Mouse (Mus musculus) heart, adult 11 months (tissue): ENCODE results near the gene Slc7a6.
A peak's percentile ranks its signal among the peaks of the same experiment; 100 is the strongest.
"Not testable (repeated sequence)": the region's sequence is repeated elsewhere in the genome, so short reads cannot be mapped to it uniquely, and the experiment has no call there.

ENCODE experiments used
- DNase-seq: peaks from one replicate; pipeline ENCODE4 v3.0.0; 2022

Gene Slc7a6

GRCm38 (mm10) chr8:106191639-106192038 lies 23.0 kb downstream of the Slc7a6 start:
- DNase-seq = no peak

- no peak for DNase-seq
These were observed 24.5 kb downstream of the Slc7a6 start for GRCm38 (mm10) chr8:106193162-106193561.

DNA sequence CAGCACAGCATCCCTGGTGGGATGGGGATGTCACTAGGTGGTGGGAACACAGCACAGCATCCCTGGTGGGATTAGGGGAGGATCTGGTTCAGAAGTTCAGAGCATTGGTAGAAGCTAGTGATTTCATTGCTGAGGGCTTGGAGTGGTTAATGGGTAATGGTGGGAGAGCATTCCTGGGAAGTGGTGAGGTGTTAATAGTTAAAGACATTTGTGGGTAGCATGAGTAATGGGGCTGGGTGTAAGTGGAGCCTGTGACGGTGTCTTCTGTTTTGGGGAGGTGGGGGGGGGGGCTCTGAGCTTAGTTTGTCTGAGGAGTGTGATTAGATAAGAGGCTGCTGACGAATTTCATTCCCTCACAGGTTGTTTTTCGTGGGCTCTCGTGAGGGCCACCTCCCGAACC lies 25.4 kb downstream of the Slc7a6 start:
- no peak for DNase-seq

- DNase-seq = no peak
These were observed 30.1 kb downstream of the Slc7a6 start for GRCm38 (mm10) chr8:106198741-106199140.

- not testable (repeated sequence) for DNase-seq
These were observed 30.9 kb downstream of the Slc7a6 start for GRCm38 (mm10) chr8:106199596-106199995.

GRCm38 (mm10) chr8:106210035-106210731 lies 41.5 kb downstream of the Slc7a6 start:
- DNase-seq = no peak

- peak; percentile 99 for DNase-seq
These were observed 42.2 kb downstream of the Slc7a6 start, which contains the start of the genes Slc7a6os and Prmt7 for GRCm38 (mm10) chr8:106210821-106211345. Gene Slc7a6os (minus strand): TSS chr8:106210935. Gene Prmt7 (plus strand): TSS chr8:106210936.

GRCm38 (mm10) chr8:106211421-106211820 lies 42.8 kb downstream of the Slc7a6 start:
- DNase-seq = no peak

DNA sequence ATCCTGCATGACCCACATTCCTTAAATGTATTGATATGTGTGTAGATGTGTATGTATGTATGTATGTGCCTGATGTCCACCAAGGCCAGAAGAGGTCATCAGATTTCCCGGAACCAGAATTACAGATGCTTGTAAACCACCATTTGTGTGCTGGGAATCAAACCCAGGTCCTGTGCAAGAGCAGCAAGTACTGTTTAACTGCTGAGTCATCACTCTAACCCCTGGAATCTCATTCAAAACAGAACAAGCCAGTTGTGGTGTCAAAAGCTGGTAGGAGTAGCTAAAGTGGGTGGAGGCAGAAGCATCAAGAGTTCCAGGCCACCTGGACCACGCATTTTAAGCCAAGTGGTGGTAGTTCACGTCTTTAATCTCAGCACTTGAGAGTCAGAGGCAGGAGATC lies 45.3 kb downstream of the Slc7a6 start:
- no peak for DNase-seq

GRCm38 (mm10) chr8:106219620-106220019 lies 51.0 kb downstream of the Slc7a6 start:
- no peak for DNase-seq

DNA sequence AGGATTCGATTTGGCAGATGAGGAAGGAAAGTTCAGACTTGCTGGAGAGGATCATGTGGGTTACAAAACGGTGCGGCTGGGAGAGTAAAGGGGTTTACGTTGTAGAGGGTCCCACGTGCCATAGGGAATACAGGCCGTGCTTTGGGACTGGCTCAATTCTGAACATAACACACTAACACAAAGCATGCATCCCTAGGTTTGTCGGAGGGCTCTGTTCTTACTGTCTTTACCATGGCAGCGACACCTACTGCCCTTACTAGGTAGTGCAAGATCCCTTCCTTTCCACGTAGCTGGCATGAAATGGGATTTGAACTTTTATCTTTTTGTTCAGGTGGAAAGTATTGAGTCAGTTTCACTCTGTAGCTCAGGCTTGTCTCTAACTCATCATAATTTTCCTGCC lies 57.9 kb downstream of the Slc7a6 start:
- no peak for DNase-seq

GRCm38 (mm10) chr8:106231536-106231935 lies 62.9 kb downstream of the Slc7a6 start:
- no peak for DNase-seq

DNA sequence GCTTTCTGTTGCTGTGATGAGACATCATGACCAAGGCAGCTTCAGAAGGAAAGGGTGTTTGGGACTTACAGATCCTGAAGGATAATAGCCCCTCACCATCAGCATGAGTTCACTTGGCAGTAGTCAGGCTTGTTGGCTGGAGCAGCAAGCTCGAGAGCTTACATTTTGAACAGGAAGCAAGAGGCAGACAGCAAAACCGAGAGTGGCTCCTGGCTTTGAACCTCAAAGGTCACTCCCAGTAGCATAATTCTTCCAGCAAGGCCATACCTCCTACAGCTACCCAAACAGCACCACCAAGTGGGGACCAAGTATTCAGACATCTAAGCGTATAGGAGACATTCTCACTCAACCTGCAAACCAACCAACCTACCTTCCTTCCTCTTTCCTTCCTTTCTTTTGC lies 64.1 kb downstream of the Slc7a6 start:
- no peak for DNase-seq

- DNase-seq = peak; percentile 80
These were observed 66.1 kb downstream of the Slc7a6 start for GRCm38 (mm10) chr8:106234567-106235261.

GRCm38 (mm10) chr8:106237106-106237505 lies 68.4 kb downstream of the Slc7a6 start:
- DNase-seq = no peak
